Mouse (Mus musculus): ENCODE measurements around the gene Snapc2. TPM values are rescaled to one million over a fixed set of nuclear protein-coding genes. Genes with fewer than 3 reads are reported as not detected.
A peak's percentile ranks its signal among the peaks of the same experiment; 100 is the strongest.

Snapc2 gene
- polyA plus RNA-seq, 1 experiment from 2014 or later: 72.2 TPM

GRCm38 (mm10) chr8:4258678-4259077 is 5.8 kb downstream of the Snapc2 start:
- H3K4me1 ChIP-seq (ENCODE audit: control insufficient read depth, insufficient read depth, low read depth, low read length): peaks cover 29% of the 10 kb centered on the region
- peak overlapping the region; percentile 75 for H3K4me3 ChIP-seq (ENCODE audit: low read length)
- ATAC-seq: peak; percentile 74
- peak overlapping the region; percentile 97 for H3K27ac ChIP-seq (ENCODE audit: low read depth, low read length)
- H3K36me3 ChIP-seq (ENCODE audit: control insufficient read depth, insufficient read depth, low read length): peaks cover 34% of the 10 kb centered on the region
- peak overlapping the region; percentile 88 for H3K9ac ChIP-seq (ENCODE audit: low read depth, low read length)
- H3K27me3 ChIP-seq (replicated peaks; ENCODE audit: control insufficient read depth, insufficient read depth, low read length): no peaks in the 10 kb centered on the region
- H3K9me3 ChIP-seq (ENCODE audit: control insufficient read depth, low read length): no peaks in the 10 kb centered on the region
- WGBS: under 1% methylated on average over 27 of the region's 32 CpGs
- peak overlapping the region; percentile 59 for H3K4me2 ChIP-seq (ENCODE audit: low read length)

- ATAC-seq: peak; percentile 91
- peak within 1 kb of the TSS; percentile 97 for H3K27ac ChIP-seq (ENCODE audit: low read depth, low read length)
- 6% methylated on average over 20 of the region's 33 CpGs for WGBS
- H3K4me3 ChIP-seq (ENCODE audit: low read length): peak within 1 kb of the TSS; percentile 75
- no peaks in the 10 kb centered on the region for H3K27me3 ChIP-seq (replicated peaks; ENCODE audit: control insufficient read depth, insufficient read depth, low read length)
- peaks cover 34% of the 10 kb centered on the region for H3K36me3 ChIP-seq (ENCODE audit: control insufficient read depth, insufficient read depth, low read length)
- peaks cover 23% of the 10 kb centered on the region for H3K4me1 ChIP-seq (ENCODE audit: control insufficient read depth, insufficient read depth, low read depth, low read length)
- no peaks in the 10 kb centered on the region for H3K9me3 ChIP-seq (ENCODE audit: control insufficient read depth, low read length)
- peak within 1 kb of the TSS; percentile 88 for H3K9ac ChIP-seq (ENCODE audit: low read depth, low read length)
- peak within 1 kb of the TSS; percentile 59 for H3K4me2 ChIP-seq (ENCODE audit: low read length)
These were observed 6.4 kb downstream of the Snapc2 start, which contains the start of gene Ctxn1 for GRCm38 (mm10) chr8:4259125-4259804. TSS of gene Ctxn1 (minus strand) at chr8:4259274.

- Histone ChIP-seq H3K27ac (ENCODE audit: low read depth, low read length) (peak overlapping the region; percentile 97), H3K9me3 (ENCODE audit: control insufficient read depth, low read length) (no peaks in the 10 kb centered on the region), H3K9ac (ENCODE audit: low read depth, low read length) (no peak overlapping the region), H3K4me3 (ENCODE audit: low read length) (no peak overlapping the region; the same call in 1 of the 2 replicates), H3K4me2 (ENCODE audit: low read length) (no peak overlapping the region; the same call in 1 of the 2 replicates), H3K4me1 (ENCODE audit: control insufficient read depth, insufficient read depth, low read depth, low read length) (peaks cover 21% of the 10 kb centered on the region), H3K27me3 (replicated peaks; ENCODE audit: control insufficient read depth, insufficient read depth, low read length) (no peaks in the 10 kb centered on the region), H3K36me3 (ENCODE audit: control insufficient read depth, insufficient read depth, low read length) (peaks cover 32% of the 10 kb centered on the region)
- no peak for ATAC-seq
- WGBS: 78% methylated on average over 4 of the region's 4 CpGs
These were observed 6.9 kb downstream of the Snapc2 start for GRCm38 (mm10) chr8:4259805-4260170.

- Histone ChIP-seq H3K4me2 (ENCODE audit: low read length) (no peak overlapping the region), H3K27ac (ENCODE audit: low read depth, low read length) (no peak overlapping the region), H3K36me3 (ENCODE audit: control insufficient read depth, insufficient read depth, low read length) (peaks cover 36% of the 10 kb centered on the region), H3K4me3 (ENCODE audit: low read length) (no peak overlapping the region), H3K4me1 (ENCODE audit: control insufficient read depth, insufficient read depth, low read depth, low read length) (peaks cover 4% of the 10 kb centered on the region), H3K9me3 (ENCODE audit: control insufficient read depth, low read length) (no peaks in the 10 kb centered on the region), H3K9ac (ENCODE audit: low read depth, low read length) (no peak overlapping the region), H3K27me3 (replicated peaks; ENCODE audit: control insufficient read depth, insufficient read depth, low read length) (no peaks in the 10 kb centered on the region)
- WGBS: 86% methylated on average over 8 of the region's 8 CpGs
- no peak for ATAC-seq
These were observed 10.4 kb downstream of the Snapc2 start for GRCm38 (mm10) chr8:4263105-4263791.

GRCm38 (mm10) chr8:4265160-4265914 is 12.5 kb downstream of the Snapc2 start:
- no peak for ATAC-seq
- 92% methylated on average over 15 of the region's 15 CpGs for WGBS
- Histone ChIP-seq H3K9me3 (ENCODE audit: control insufficient read depth, low read length) (no peaks in the 10 kb centered on the region), H3K27me3 (replicated peaks; ENCODE audit: control insufficient read depth, insufficient read depth, low read length) (no peaks in the 10 kb centered on the region), H3K36me3 (ENCODE audit: control insufficient read depth, insufficient read depth, low read length) (peaks cover 45% of the 10 kb centered on the region), H3K27ac (ENCODE audit: low read depth, low read length) (no peak overlapping the region), H3K4me3 (ENCODE audit: low read length) (no peak overlapping the region), H3K4me1 (ENCODE audit: control insufficient read depth, insufficient read depth, low read depth, low read length) (no peaks in the 10 kb centered on the region), H3K9ac (ENCODE audit: low read depth, low read length) (no peak overlapping the region), H3K4me2 (ENCODE audit: low read length) (no peak overlapping the region)

GRCm38 (mm10) chr8:4267627-4268026 is 14.7 kb downstream of the Snapc2 start:
- H3K4me2 ChIP-seq (ENCODE audit: low read length): no peak overlapping the region
- no peak overlapping the region for H3K27ac ChIP-seq (ENCODE audit: low read depth, low read length)
- H3K4me1 ChIP-seq (ENCODE audit: control insufficient read depth, insufficient read depth, low read depth, low read length): no peaks in the 10 kb centered on the region
- H3K9me3 ChIP-seq (ENCODE audit: control insufficient read depth, low read length): no peaks in the 10 kb centered on the region
- H3K36me3 ChIP-seq (ENCODE audit: control insufficient read depth, insufficient read depth, low read length): peaks cover 42% of the 10 kb centered on the region
- no peaks in the 10 kb centered on the region for H3K27me3 ChIP-seq (replicated peaks; ENCODE audit: control insufficient read depth, insufficient read depth, low read length)
- WGBS: 78% methylated on average over 15 of the region's 15 CpGs
- no peak for ATAC-seq
- H3K9ac ChIP-seq (ENCODE audit: low read depth, low read length): no peak overlapping the region
- H3K4me3 ChIP-seq (ENCODE audit: low read length): no peak overlapping the region

- ATAC-seq: no peak
- no peak overlapping the region for H3K9ac ChIP-seq (ENCODE audit: low read depth, low read length)
- WGBS: 97% methylated on average over 6 of the region's 6 CpGs
These were observed 16.7 kb downstream of the Snapc2 start for GRCm38 (mm10) chr8:4269609-4270008.

GRCm38 (mm10) chr8:4275275-4276110 is 22.6 kb downstream of the Snapc2 start, which contains the start of gene Timm44:
TSS of gene Timm44 (minus strand) at chr8:4275913.
- ATAC-seq: peak; percentile 98
- Histone ChIP-seq H3K4me2 (ENCODE audit: low read length) (peak within 1 kb of the TSS; percentile 75), H3K36me3 (ENCODE audit: control insufficient read depth, insufficient read depth, low read length) (peaks cover 13% of the 10 kb centered on the region), H3K4me1 (ENCODE audit: control insufficient read depth, insufficient read depth, low read depth, low read length) (peaks cover 9% of the 10 kb centered on the region), H3K27me3 (replicated peaks; ENCODE audit: control insufficient read depth, insufficient read depth, low read length) (no peaks in the 10 kb centered on the region), H3K4me3 (ENCODE audit: low read length) (peak within 1 kb of the TSS; percentile 76), H3K27ac (ENCODE audit: low read depth, low read length) (peak within 1 kb of the TSS; percentile 82), H3K9ac (ENCODE audit: low read depth, low read length) (peak within 1 kb of the TSS; percentile 84), H3K9me3 (ENCODE audit: control insufficient read depth, low read length) (no peaks in the 10 kb centered on the region)
- under 1% methylated on average over 39 of the region's 39 CpGs for WGBS

More at GRCm38 (mm10) chr8:4269609-4270008, 16.7 kb downstream of the Snapc2 start:
- H3K27me3 ChIP-seq (replicated peaks; ENCODE audit: control insufficient read depth, insufficient read depth, low read length): no peaks in the 10 kb centered on the region
- no peak overlapping the region for H3K4me2 ChIP-seq (ENCODE audit: low read length)
- no peak overlapping the region for H3K4me3 ChIP-seq (ENCODE audit: low read length)
- H3K4me1 ChIP-seq (ENCODE audit: control insufficient read depth, insufficient read depth, low read depth, low read length): peaks cover 4% of the 10 kb centered on the region
- no peaks in the 10 kb centered on the region for H3K9me3 ChIP-seq (ENCODE audit: control insufficient read depth, low read length)
- peaks cover 45% of the 10 kb centered on the region for H3K36me3 ChIP-seq (ENCODE audit: control insufficient read depth, insufficient read depth, low read length)
- H3K27ac ChIP-seq (ENCODE audit: low read depth, low read length): no peak overlapping the region
